Mouse (Mus musculus) kidney, postnatal 36 days (tissue): ENCODE data around the gene Sult4a1.

ENCODE experiments used
- DNase-seq, 2 experiments: peaks; one replicate each; pipeline ENCODE4 v3.0.0; 2021 to 2022; ENCODE audit warnings: mixed read lengths in 2 of 2

Sult4a1 gene

GRCm38 (mm10) chr15:84094921-84095320 is 10.6 kb downstream of the Sult4a1 start:
- DNase-seq = no peak

GRCm38 (mm10) chr15:84086775-84087174 is 18.8 kb downstream of the Sult4a1 start:
- no peak for DNase-seq

- DNase-seq = peak in 1 of 2 experiments; percentile 26
Measured at GRCm38 (mm10) chr15:84086364-84086763, 19.2 kb downstream of the Sult4a1 start.

GRCm38 (mm10) chr15:84080069-84080468 is 25.5 kb downstream of the Sult4a1 start:
- no peak for DNase-seq

GRCm38 (mm10) chr15:84079519-84079918 is 26.0 kb downstream of the Sult4a1 start:
- no peak for DNase-seq

- DNase-seq = no peak
Measured at GRCm38 (mm10) chr15:84078667-84079066, 26.9 kb downstream of the Sult4a1 start.

- DNase-seq = no peak
Measured at GRCm38 (mm10) chr15:84077151-84077550, 28.4 kb downstream of the Sult4a1 start.

- DNase-seq = peak in 1 of 2 experiments; percentile 31
Measured at GRCm38 (mm10) chr15:84074705-84075185, 30.8 kb downstream of the Sult4a1 start.

GRCm38 (mm10) chr15:84073911-84074704 is 31.4 kb downstream of the Sult4a1 start:
- DNase-seq = peak; percentile 18 to 81

- no peak for DNase-seq
Measured at GRCm38 (mm10) chr15:84073058-84073457, 32.5 kb downstream of the Sult4a1 start.

GRCm38 (mm10) chr15:84072226-84072625 is 33.3 kb downstream of the Sult4a1 start:
- DNase-seq = peak; percentile 18 to 76

- DNase-seq = no peak
Measured at GRCm38 (mm10) chr15:84070116-84070676, 35.4 kb downstream of the Sult4a1 start.

GRCm38 (mm10) chr15:84069455-84070050 is 36.0 kb downstream of the Sult4a1 start:
- no peak for DNase-seq

GRCm38 (mm10) chr15:84065701-84066100 is 39.9 kb downstream of the Sult4a1 start:
- no peak for DNase-seq

GRCm38 (mm10) chr15:84065140-84065539 is 40.4 kb downstream of the Sult4a1 start, which contains the start of gene Efcab6:
TSS of gene Efcab6 (minus strand) at chr15:84065379.
- no peak for DNase-seq

- DNase-seq = no peak
Measured at GRCm38 (mm10) chr15:84058841-84059240, 46.7 kb downstream of the Sult4a1 start.

GRCm38 (mm10) chr15:84056083-84056482 is 49.5 kb downstream of the Sult4a1 start:
- no peak for DNase-seq

GRCm38 (mm10) chr15:84053859-84054258 is 51.7 kb downstream of the Sult4a1 start:
- DNase-seq = peak; percentile 49 to 84

GRCm38 (mm10) chr15:84053240-84053639 is 52.3 kb downstream of the Sult4a1 start:
- DNase-seq = no peak

- no peak for DNase-seq
Measured at GRCm38 (mm10) chr15:84052390-84052789, 53.2 kb downstream of the Sult4a1 start.

- peak; percentile 37 to 54 for DNase-seq
Measured at GRCm38 (mm10) chr15:84049570-84049969, 56.0 kb downstream of the Sult4a1 start.

GRCm38 (mm10) chr15:84045562-84045961 is 60.0 kb downstream of the Sult4a1 start:
- no peak for DNase-seq

GRCm38 (mm10) chr15:84037067-84037466 is 68.5 kb downstream of the Sult4a1 start:
- no peak for DNase-seq
